Mouse (Mus musculus): ENCODE data around the gene Lmo2.

DNA sequence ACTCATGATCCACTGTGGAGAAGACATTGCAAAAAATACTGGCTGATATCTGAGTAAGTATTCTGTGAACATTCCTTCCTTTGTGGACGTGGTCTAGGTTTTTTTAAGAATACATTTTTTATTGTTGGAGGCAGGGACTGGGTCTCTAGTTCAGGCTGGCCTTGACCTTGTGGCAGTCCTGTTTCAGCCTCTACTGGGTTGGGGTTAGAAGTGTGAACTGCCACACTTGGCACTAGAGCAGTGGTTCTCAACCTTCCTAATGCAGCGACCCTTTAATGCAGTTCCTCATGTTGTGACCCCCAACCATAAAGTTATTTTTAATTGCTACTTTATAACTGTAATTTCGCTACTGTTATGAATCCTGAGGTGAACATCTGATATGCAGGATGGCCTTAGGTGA lies 72.6 kb downstream of the Lmo2 start:
- TF ChIP-seq POLR2A (IDR thresholded peaks at IDR 0.05; ENCODE audit: low read depth, low read length) (no peak), CTCF (conservative IDR thresholded peaks at IDR 0.05 in 1 of 2, IDR thresholded peaks at IDR 0.05 in 1 of 2; ENCODE audit: low read depth in 2 of 2, low read length in 2 of 2) (no peak), MEF2A (IDR thresholded peaks at IDR 0.05; ENCODE audit: borderline replicate concordance, low read depth, low read length) (no peak), EP300 (IDR thresholded peaks at IDR 0.05; ENCODE audit: low read length) (no peak)
